Mouse (Mus musculus) forebrain, embryonic 14.5 days (tissue): ENCODE results near the gene Zmynd11. TPM values are rescaled to one million over a fixed set of nuclear protein-coding genes. Genes with fewer than 3 reads are reported as not detected.
A peak's percentile ranks its signal among the peaks of the same experiment; 100 is the strongest.

Experiments used
- ATAC-seq: fragments of 200-750 bp; cut with Nextera tagmentation; 2 replicates; pipeline ENCODE4 v1.8.0; 2017; ENCODE audit warnings: mild to moderate bottlenecking, moderate library complexity
- DNase-seq: peaks from one replicate; pipeline ENCODE4 v3.0.0-alpha.2; 2015; ENCODE audit warnings: low spot score
- H3K27ac ChIP-seq: fragments of 300-500 bp; sonication (generic); 2 replicates; pipeline ENCODE4 v1.5.1; 2014; ENCODE audit warnings: low read depth, mild to moderate bottlenecking, control low read depth, low read length, moderate library complexity
- H3K27me3 ChIP-seq: fragments of 300-500 bp; sonication (generic); replicated peaks from 2 replicates; pipeline ENCODE4 v1.6.1; 2014; ENCODE audit warnings: low read length, control low read depth, mixed read lengths; ENCODE audit not compliant: control insufficient read depth, insufficient read depth
- H3K36me3 ChIP-seq: fragments of 300-500 bp; sonication (generic); 2 replicates; pipeline ENCODE4 v1.6.1; 2014; ENCODE audit warnings: low read length, control low read depth; ENCODE audit not compliant: control insufficient read depth, insufficient read depth
- H3K4me1 ChIP-seq: fragments of 300-500 bp; sonication (generic); 2 replicates; pipeline ENCODE4 v1.6.1; 2014; ENCODE audit warnings: antibody characterized with exemption, low read length, control low read depth; ENCODE audit not compliant: control insufficient read depth, insufficient read depth
- H3K4me2 ChIP-seq: fragments of 300-500 bp; sonication (generic); 2 replicates; pipeline ENCODE4 v1.6.1; 2014; ENCODE audit warnings: mild to moderate bottlenecking, control low read depth, low read length
- H3K4me3 ChIP-seq: fragments of 300-500 bp; sonication (generic); 2 replicates; pipeline ENCODE4 v1.5.1; 2014; ENCODE audit warnings: low read depth, low read length, control low read depth
- H3K9ac ChIP-seq: fragments of 300-500 bp; sonication (generic); 2 replicates; pipeline ENCODE4 v1.6.1; 2014; ENCODE audit warnings: mild to moderate bottlenecking, low read length, control low read depth, moderate library complexity
- H3K9me3 ChIP-seq: fragments of 300-500 bp; sonication (generic); replicated peaks from 2 replicates; pipeline ENCODE4 v1.6.1; 2016; ENCODE audit warnings: low read length, control low read depth, mixed read lengths; ENCODE audit not compliant: control insufficient read depth
- WGBS: fragments of 180-500 bp; shearing (Covaris S2); extraction: QIAGEN DNeasy Blood & Tissue Kit; methylation state at CpG from one replicate; pipeline ENCODE4 v1.1.7; 2014; 5-methylcytosine and 5-hydroxymethylcytosine counted together
- polyA plus RNA-seq: library from polyadenylated mRNA; unstranded; fragments of >200 nt; fragmentation: Nextera tagmentation; extraction: Ambion mirVana; gene quantifications from 2 replicates; pipeline ENCODE4 v1.2.1, GENCODE M21; 2014

Gene Zmynd11
- polyA plus RNA-seq, 1 experiment from 2014 or later: 148 TPM

DNA sequence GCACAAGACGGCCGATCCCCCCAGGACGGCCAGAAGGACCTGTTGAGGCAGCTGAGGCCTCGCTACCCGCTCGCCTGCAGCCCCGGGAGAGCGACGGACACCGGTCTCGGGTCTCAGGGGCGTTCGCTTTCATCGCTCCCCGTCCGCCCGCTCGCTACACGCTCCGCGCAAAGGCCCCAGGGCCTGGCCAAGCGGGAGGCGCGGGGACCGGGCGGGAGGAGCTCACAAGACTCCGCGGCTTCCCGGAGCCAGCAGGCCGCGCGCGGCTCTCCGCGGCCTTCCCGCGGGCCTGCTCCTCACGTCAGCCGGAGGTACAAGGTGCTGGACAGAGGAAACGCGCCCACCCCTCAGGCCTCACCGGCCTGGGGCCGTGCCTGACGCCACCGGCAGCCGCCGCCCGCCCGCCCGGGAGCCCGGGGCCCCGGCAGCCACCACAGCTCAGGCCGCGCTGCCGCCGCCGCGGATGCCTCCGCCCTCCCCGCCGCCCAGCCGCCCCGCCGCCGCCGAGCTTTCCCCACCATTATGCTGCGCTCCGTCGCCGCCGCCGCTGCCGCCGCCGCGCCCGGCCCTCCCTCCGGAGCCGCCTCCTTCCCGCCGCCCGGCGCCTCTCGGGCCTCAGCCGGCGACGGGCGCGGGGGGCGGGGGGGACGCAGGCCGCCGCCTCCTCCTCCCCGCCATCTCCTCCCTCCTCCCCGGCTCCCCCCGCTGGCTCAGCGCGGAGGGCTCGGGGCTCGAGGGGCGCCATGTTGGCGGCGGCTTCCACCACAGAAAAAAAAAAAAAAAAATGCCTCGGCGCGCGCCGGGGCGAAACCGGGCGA is 1.1 kb downstream of the Zmynd11 start:
- WGBS: under 1% methylated on average over 66 of the region's 111 CpGs
- DNase-seq: peak; percentile 81
- no peaks in the 10 kb centered on the region for H3K9me3 ChIP-seq
- H3K27me3 ChIP-seq: no peaks in the 10 kb centered on the region
- peak overlapping the region; percentile 100 for H3K27ac ChIP-seq
- peak overlapping the region; percentile 99 for H3K9ac ChIP-seq
- peak overlapping the region; percentile 65 for H3K4me2 ChIP-seq
- peak; percentile 79 for ATAC-seq
- peaks cover 23% of the 10 kb centered on the region for H3K4me1 ChIP-seq
- H3K4me3 ChIP-seq: peak overlapping the region; percentile 85
- no peaks in the 10 kb centered on the region for H3K36me3 ChIP-seq

GRCm38 (mm10) chr13:9763100-9763827 is 1.9 kb downstream of the Zmynd11 start:
- 5% methylated on average over 21 of the region's 21 CpGs for WGBS
- peak; percentile 11 for ATAC-seq
- peak overlapping the region; percentile 99 for H3K9ac ChIP-seq
- H3K36me3 ChIP-seq: no peaks in the 10 kb centered on the region
- peak; percentile 46 for DNase-seq
- H3K27me3 ChIP-seq: no peaks in the 10 kb centered on the region
- peak overlapping the region; percentile 85 for H3K4me3 ChIP-seq
- no peaks in the 10 kb centered on the region for H3K9me3 ChIP-seq
- peak overlapping the region; percentile 65 for H3K4me2 ChIP-seq
- peak overlapping the region; percentile 100 for H3K27ac ChIP-seq
- H3K4me1 ChIP-seq: peaks cover 28% of the 10 kb centered on the region

- peaks cover 33% of the 10 kb centered on the region for H3K4me1 ChIP-seq
- no peak overlapping the region for H3K4me2 ChIP-seq
Observed at GRCm38 (mm10) chr13:9760057-9760456, 5.1 kb downstream of the Zmynd11 start.

GRCm38 (mm10) chr13:9757842-9758491 is 7.2 kb downstream of the Zmynd11 start:
- WGBS: 19% methylated on average over 9 of the region's 9 CpGs
- H3K9ac ChIP-seq: no peak overlapping the region

More at GRCm38 (mm10) chr13:9760057-9760456, 5.1 kb downstream of the Zmynd11 start:
- Histone ChIP-seq H3K4me3 (no peak overlapping the region), H3K27ac (no peak overlapping the region), H3K36me3 (no peaks in the 10 kb centered on the region), H3K9me3 (no peaks in the 10 kb centered on the region), H3K27me3 (no peaks in the 10 kb centered on the region), H3K9ac (no peak overlapping the region)
- 8% methylated on average over 6 of the region's 6 CpGs for WGBS
- peak; percentile 74 for DNase-seq
- peak; percentile 13; the same call in 1 of the 2 replicates for ATAC-seq

DNA sequence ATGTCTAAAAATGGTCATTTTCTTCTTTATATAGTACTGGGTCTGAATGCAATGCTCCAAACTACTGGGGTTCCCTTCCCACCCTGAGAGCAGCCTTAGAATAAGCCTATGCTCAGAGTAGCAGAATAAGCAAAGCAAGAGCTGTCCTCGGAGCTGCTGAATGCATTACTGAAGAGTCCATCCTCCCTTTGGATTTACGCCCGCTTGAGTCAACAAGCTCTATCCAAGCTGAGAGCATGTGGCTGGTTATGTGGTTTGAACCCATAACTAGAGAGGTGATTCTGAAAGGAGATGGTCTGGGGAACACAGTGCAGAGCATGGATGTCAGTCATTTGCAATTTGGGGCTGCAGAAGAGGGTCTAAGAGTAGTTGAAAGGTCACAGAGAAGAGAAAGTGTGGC is 11.4 kb downstream of the Zmynd11 start:
- H3K4me3 ChIP-seq: no peak overlapping the region
- H3K36me3 ChIP-seq: no peaks in the 10 kb centered on the region
- H3K9ac ChIP-seq: no peak overlapping the region
- ATAC-seq: no peak
- DNase-seq: no peak
- H3K4me2 ChIP-seq: no peak overlapping the region
- H3K9me3 ChIP-seq: no peaks in the 10 kb centered on the region
- H3K27ac ChIP-seq: no peak overlapping the region
- no peaks in the 10 kb centered on the region for H3K27me3 ChIP-seq
- peaks cover 15% of the 10 kb centered on the region for H3K4me1 ChIP-seq
- 65% methylated on average over 3 of the region's 3 CpGs for WGBS

More at GRCm38 (mm10) chr13:9757842-9758491, 7.2 kb downstream of the Zmynd11 start:
- Histone ChIP-seq H3K27me3 (no peaks in the 10 kb centered on the region), H3K9me3 (no peaks in the 10 kb centered on the region), H3K4me3 (no peak overlapping the region), H3K4me2 (peak overlapping the region; percentile 6; the same call in 1 of the 2 replicates), H3K27ac (no peak overlapping the region; the same call in 1 of the 2 replicates), H3K36me3 (no peaks in the 10 kb centered on the region), H3K4me1 (peaks cover 33% of the 10 kb centered on the region)
- ATAC-seq (peak; percentile 79), DNase-seq (peak; percentile 71)

DNA sequence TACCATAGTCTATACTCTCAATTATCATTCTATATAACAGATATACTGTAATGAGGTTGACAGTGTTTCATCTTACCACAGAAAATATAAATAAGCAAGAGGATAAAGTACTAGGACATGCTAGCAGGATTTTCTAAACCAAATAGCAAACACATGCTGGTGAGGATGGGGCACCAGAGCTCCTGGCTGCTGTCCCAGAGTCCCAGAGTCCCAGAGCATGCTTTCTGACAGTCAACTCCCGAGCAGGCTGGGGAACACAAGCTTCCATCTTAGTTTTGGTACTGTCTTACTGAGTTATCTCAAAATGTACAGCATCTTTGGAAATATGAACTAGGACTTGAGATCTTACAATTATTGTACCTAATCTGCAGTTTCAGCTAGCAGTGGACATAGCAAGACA is 14.8 kb downstream of the Zmynd11 start:
- DNase-seq: peak; percentile 52
- WGBS: 34% methylated on average over 1 of the region's 1 CpGs
- ATAC-seq: peak; percentile 32; the same call in 1 of the 2 replicates

GRCm38 (mm10) chr13:9749796-9750195 is 15.3 kb downstream of the Zmynd11 start:
- Histone ChIP-seq H3K9me3 (no peaks in the 10 kb centered on the region), H3K4me3 (no peak overlapping the region), H3K36me3 (no peaks in the 10 kb centered on the region), H3K4me2 (no peak overlapping the region), H3K27me3 (no peaks in the 10 kb centered on the region), H3K4me1 (peaks cover 4% of the 10 kb centered on the region; the same call in 1 of the 2 replicates), H3K27ac (no peak overlapping the region), H3K9ac (no peak overlapping the region)
- WGBS: 85% methylated on average over 4 of the region's 4 CpGs
- no peak for ATAC-seq
- no peak for DNase-seq

More for the DNA sequence above, 14.8 kb downstream of the Zmynd11 start:
- H3K9me3 ChIP-seq: no peaks in the 10 kb centered on the region
- H3K4me3 ChIP-seq: no peak overlapping the region
- no peaks in the 10 kb centered on the region for H3K27me3 ChIP-seq
- no peaks in the 10 kb centered on the region for H3K36me3 ChIP-seq
- no peak overlapping the region for H3K4me2 ChIP-seq
- no peak overlapping the region for H3K9ac ChIP-seq
- no peak overlapping the region for H3K27ac ChIP-seq
- H3K4me1 ChIP-seq: peaks cover 4% of the 10 kb centered on the region; the same call in 1 of the 2 replicates

- Histone ChIP-seq H3K9ac (no peak overlapping the region), H3K4me1 (no peaks in the 10 kb centered on the region; the same call in 1 of the 2 replicates), H3K27ac (no peak overlapping the region), H3K4me3 (no peak overlapping the region), H3K4me2 (no peak overlapping the region), H3K36me3 (0 out of 2 replicates have a peak, but pooled peaks cover 2% of the 10 kb centered on the region), H3K9me3 (no peaks in the 10 kb centered on the region), H3K27me3 (no peaks in the 10 kb centered on the region)
- 65% methylated on average over 2 of the region's 2 CpGs for WGBS
- DNase-seq: peak; percentile 60
- ATAC-seq: peak; percentile 82
Observed at GRCm38 (mm10) chr13:9738190-9738589, 26.9 kb downstream of the Zmynd11 start.
